Mouse (Mus musculus): ENCODE data around the gene Fgfr2.

The Fgfr2 gene

DNA sequence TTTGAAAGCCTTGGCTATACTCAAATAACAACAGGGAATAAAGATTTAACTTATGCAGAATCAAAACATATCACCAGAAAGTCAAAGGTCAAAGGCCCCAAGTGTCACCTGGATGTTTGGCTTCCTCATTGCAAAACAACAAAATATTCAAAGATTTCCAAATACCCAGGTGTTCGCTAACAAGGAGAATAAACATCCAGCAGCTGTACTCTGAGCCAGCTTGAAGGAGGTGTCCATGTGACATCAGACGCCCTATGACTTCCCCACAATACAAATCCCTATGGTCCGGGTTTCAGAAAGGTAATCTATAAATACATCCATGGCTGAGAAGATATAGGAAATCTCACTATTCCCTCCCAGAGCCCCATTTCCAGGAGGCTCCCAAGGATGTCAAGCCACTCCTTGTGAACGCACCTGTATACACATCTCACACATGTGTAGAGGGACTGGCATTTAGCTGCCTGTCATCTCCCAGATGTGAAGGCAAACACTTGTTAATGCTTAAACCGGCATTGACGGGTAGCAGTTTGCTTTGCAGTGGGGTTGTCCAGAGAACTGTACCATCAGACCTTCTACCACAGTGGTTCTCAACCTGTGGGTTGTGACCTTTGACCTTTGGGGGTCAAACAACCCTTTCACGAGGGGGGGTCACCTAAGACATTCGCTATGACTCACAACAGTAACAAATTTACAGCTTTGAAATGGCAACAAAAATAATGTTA, 2900.4 kb downstream of the Fgfr2 start:
- DNase-seq (ENCODE audit: low spot score), result no peak

DNA sequence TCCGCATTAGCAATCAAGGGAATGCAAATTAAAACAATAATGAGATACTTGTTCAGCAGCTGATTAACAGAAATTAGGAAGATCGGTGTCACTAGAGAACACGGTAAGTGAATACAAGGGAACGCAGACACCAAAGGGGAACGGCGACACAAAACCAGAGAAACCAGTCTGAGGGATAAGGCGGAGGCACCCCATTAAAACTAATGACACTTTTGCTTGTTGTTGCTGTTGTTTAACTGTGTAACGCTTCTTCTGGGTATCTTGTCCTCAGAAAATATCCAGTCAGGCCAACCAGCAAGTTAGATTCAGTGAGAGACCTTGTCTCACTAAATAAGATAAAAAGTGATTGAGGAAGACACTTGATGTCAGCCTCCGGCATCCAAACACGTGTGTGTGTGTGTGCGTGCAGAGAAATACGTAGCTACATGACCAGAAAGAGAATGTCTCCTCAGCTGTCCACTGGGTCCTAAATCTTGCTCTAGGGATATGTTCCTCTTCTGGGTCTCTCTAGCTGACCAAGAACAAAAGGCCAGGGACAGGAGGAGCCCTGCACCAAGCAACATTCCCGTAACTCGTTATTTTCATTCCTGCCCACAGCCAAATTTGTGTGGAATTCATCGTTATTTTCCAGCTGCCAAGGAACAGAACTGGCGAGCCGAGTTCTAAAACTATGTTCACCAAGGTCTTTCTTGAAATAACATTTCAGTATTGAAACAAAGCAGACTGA, 2901.3 kb downstream of the Fgfr2 start:
- no peak for DNase-seq (ENCODE audit: low spot score)

DNA sequence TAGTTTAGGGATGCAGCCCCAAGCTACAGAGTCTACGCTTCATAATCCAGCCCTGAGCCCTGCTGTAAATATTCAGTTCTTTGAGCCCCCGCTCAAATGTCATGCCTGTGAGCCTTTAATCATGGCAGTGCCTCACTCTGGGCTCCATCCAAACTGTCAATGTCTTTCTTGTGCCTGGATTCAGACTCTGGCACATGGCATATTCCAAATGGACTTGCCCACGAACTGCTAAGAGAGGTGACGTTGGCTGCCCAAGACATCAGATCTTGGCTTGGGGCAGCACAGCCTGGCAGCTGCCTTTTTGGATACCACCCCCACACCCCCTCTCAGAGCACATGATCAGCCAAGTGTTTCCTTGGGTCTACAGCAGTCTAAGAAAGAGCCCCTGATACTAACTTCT, 2902.5 kb downstream of the Fgfr2 start:
- no peak for DNase-seq (ENCODE audit: low spot score)

DNA sequence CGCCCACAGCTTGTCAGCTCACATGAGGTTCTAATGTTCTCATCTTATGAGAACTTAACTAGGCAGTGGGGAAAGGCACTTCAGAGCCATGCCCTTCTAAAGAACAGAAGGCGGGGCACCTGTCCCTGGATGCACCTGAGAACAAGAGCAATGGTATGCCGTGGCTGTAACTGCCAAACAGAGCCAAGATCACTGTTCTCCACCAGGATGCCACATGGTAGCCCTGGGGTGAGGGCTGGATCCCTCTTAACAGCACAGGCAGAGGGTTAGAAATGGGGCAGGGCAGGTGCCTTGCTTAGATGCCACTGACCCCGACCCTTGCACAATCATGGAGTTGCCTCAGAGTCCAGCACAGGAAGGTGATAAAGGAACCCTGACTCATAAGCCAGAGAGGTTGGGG, 2903.3 kb downstream of the Fgfr2 start:
- DNase-seq (ENCODE audit: low spot score), result no peak

DNA sequence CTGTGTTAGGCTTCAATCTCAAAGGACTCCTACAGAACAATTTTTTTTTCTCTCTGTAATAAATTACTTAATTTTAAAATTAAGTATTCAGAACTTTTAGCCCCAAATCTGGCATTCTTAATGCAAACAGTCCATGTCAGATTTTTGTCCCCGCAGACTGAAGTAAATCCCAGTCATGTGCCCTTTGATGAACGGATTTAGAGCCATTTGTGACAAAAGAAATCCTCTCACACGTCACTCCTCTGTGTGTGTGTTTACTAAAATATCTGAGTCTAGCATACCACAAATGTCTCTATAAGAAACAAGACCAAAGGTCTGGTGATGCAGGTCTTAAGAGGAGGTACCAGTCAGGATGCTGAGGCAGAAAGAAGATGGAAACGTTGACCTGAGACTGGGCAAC, 2906.9 kb downstream of the Fgfr2 start:
- no peak for DNase-seq (ENCODE audit: low spot score)

DNA sequence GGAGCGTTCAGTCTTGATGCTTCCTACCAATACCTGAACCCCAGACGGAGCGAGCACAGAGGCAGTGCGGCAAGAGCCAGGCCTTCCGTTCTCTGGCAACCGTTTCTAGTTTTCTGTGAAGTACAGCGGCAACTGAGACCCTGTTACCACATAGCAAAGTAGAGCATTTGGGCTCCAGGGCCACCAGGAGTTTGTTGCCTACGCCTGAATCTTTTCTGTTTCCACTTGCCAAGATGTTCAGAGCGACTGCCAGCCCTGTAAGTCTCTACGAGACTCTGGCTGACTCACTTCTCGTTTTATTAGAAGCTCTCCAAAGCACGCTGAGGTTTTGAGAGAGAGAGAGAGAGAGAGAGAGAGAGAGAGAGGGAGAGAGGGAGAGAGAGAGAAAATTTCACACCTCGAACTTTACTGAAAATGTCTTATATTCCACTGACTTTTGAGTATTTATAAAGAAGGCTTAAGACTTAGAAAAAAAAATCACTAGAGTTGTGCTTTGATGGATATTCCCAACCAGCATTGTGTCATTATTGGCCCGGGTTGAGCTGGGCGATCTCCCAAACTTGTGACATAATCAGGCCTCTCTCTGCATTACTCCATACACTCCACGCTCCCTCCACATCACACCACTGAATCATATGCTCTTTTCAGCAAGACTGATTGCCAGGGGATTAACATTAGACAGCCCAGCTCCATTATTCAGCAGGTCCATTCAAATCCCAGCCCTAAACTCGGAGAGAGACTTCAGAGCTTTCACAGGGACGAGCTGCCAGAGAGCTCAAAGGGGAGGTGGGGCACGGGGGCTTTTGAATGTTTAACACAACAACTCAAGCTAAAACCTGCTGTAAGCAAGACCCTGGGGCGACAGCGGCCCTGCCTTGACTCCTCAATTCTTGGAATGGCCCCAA, 2907.6 kb downstream of the Fgfr2 start:
- no peak for DNase-seq (ENCODE audit: low spot score)

DNA sequence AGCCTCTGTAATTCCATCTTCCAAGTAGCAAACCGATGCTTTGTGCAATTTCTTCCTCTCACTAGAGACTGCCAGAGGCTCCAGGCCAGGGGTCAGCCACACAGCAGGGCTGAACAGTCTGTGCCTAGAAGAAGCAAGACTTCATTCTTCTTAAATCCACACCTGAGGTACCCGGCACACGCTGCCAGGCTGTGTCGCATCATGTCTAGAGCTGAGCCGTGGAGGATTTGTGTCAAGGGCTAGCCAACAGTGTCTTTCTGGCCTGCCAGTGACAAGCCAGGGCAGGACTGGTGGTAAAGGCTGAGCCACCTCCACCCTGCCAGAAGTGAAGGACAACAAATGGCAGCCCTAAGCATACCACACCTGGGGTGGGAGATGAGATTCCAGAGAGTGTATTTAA, 2910.0 kb downstream of the Fgfr2 start:
- no peak for DNase-seq (ENCODE audit: low spot score)

DNA sequence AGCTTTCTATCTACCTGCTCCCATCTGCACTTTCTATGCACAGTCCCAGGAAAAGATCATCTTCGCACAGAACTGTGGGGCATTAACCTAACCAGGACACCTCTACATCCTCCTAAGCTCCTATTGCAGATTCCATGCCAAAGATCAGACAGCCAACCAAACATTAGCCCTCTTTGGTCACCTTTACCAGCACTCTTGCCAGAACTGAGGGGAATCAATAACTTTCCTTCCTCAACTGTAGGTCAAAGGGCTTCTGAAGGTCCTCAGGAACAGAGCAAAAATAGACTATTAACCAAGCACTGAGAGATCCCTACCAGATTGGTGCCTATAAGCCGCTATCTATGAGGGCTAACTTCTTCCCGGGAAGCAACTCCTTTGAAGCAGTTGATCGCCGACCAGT, 2911.7 kb downstream of the Fgfr2 start:
- no peak for DNase-seq (ENCODE audit: low spot score)

DNA sequence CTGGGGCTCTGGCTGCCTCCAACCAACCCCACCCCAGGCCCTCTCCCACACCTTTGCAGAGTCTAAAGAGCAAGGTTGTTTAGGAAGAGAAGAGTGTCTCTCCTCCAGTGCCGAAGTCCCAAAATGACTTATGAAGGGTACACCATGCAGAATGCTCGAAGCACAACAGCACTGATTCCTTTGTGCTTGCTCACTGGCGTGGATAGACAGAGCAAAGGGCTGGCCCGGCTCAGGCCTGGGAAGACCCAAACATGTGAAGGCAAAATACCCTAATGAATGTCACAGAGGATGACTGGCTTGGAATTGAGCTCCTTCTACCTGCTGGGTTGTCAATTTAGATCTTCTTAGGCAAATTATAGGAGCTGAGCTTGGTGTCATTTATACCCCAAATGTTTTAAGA, 2914.5 kb downstream of the Fgfr2 start:
- no peak for DNase-seq (ENCODE audit: low spot score)

DNA sequence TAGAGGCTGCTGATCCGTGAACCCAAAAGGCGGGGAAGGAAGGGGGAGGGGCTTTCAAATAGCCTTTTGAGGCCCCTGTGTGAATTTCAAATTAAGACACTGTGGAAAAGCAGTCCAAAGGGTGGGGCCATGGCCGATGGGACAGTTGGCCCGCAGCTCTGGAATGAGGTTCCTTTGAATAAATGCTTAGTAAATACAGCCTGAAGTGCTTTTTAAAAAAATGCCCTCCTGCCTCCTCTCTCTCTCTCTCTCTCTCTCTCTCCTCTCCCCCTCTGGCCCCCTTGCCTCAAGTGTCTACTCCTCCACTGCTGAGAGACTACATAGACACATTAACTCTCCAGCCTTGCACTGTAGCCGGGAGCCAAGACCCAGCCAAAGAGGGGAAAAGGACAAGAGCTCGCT, 2917.0 kb downstream of the Fgfr2 start:
- no peak for DNase-seq (ENCODE audit: low spot score)

DNA sequence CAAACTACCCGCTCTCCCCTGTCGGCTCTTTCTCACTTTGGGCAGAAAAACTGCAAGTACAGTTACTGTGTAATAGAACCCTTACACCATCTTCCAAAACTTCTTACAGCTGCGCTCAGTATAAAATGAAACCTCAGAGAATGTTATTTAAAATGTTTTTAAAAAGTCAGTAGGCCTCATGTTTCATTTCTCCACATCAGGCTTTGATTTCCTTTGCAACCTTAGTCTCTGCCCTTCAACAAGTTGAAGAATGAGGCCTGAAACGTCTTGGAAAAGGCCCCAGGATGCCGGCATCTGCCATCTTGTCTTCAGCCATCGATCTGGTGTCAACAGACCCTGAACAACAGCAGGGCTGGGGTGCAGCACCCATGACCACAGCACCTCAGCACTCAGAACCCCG, 2918.0 kb downstream of the Fgfr2 start:
- DNase-seq (ENCODE audit: low spot score), result no peak

DNA sequence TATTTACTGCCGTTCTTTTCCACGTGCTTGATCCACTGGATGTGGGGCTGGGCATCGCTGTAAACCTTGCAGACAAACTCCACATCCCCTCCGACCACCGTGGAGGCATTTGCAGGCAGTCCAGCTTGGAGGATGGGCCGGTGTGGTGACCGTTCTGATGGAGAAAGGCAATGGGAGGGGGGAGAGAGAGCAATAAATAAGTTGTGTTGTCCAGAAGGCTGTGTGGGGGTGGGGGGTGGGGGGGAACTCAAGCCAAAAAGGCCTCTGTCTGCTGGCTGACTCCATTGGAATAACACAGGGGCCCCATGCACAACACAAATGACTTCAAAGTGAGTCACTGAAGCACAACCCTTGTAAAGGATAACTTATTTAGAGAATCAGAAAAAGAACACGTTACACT, 2922.1 kb downstream of the Fgfr2 start:
- DNase-seq (ENCODE audit: low spot score), result no peak

DNA sequence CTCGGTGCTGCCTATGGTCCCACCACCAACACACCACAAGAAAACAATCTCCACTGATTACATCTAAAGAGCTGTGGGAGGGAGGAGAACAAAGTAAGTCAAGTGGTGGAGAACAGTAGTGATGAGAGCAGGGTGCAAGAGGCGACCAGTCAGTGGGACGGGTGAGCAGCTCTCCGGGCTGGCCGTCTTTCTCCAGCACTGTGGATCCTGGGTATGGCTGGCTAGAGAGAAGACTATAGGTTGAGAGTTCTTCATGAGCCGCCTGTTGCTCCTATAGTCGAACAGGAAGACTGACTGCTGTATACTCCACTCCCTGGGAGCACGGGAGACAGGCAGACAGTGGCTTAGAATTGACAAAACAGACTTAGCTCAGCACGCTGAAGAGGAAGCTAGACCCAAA, 2923.2 kb downstream of the Fgfr2 start:
- no peak for DNase-seq (ENCODE audit: low spot score)

DNA sequence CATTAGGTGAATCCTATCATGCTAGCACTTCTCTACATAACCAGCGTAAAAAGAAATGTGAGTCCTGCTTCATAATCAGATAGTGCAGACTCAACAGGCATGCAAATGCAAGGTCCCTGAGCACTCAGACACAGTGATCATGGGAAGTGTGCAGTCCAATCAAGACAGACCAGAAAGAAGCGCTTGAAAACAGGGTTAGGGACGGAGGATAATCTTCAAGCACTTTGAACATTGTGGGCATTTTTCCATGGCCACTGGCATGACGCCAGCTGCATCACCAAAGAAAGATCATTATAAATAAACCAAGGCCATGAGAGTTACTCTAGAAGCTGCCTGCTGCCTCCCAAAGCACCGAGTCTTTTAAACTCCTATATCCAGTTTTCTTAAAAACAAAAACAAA, 2923.8 kb downstream of the Fgfr2 start:
- no peak for DNase-seq (ENCODE audit: low spot score)

DNA sequence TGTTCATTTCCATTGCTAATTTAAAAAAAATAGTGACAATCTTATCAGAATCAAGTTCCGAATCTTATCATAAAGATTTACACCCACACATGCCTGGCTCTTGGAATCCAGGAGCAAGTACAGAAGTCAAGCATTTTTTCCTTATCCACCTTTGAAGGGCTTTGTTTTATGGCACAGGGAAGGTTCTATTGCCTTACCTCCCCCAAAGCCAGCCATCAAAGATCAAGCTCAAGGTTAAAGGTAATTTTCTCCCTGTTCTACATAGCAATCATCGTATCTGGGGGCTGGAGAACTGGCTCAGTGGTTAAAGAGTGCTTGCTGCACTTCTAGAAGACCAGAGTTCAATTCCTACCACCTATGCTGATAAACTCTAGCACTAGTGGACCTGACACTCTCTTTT, 2928.1 kb downstream of the Fgfr2 start:
- DNase-seq (ENCODE audit: low spot score), result no peak

DNA sequence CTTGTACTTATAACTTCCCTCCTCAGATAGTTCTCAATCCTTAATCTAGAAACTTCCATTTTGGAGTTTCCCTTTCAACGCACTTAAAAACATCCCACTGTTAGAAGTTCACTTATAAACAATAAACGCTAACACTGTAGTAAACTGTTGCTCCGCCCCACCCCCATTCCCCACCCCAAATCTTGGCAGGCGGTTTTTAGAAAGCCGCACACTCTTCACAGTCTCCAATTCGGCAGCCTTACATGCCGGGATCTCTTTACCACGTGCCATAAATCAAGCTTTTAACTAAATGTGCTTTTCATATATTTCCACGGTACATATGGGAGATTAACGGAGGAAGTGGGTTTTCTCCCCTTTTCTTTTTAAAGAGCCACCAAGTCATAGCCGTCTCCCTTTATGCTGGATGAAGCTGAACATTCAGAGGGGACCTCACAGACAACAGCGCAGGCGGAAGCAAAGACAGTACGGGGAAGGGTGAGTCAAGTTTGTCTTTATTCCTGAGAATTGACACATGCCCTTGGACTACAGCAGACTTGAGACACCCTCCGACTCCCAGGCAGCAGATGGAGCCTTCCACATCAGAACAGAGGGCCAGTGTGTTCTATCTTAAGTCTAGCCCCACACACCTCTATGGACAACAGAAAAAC, 2932.7 kb downstream of the Fgfr2 start:
- no peak for DNase-seq (ENCODE audit: low spot score)

DNA sequence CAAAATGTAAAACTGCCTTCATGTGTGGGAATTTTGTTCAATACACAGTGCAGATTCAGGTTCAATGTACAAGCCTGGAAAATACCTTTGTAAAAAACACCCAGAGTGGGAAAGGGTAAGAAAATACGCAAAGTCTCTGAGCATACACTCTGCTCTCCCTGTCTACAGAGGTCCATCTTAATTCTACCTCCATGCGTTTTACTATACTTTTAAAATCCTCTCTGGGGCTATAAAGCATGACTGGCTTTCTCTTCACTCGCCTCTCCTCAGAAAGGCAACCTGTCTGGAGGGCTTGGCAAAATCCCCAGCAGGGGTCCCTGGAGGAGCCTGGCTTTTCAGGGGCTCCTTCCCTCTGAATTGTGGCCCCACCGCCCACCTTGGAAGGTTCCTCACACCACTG, 2933.2 kb downstream of the Fgfr2 start:
- DNase-seq (ENCODE audit: low spot score), result no peak

DNA sequence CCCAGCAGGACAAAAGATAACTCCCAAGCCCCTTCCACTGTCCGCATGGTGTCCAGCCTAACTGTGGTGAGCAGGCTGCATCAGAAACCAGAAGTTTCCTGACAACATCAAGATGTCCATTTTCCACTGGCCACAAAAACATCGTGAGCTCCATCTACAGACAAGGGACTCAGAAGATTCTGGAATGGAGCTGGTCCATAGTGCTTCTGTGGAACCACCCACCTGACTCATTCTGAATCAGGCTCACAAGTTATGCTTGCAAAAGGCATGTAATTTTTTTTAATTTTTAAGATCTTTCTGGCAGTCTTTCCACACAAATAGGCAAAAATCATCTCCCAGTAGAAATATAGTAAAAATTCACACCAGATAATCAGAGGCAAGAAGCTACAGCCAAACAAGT, 2935.0 kb downstream of the Fgfr2 start:
- no peak for DNase-seq (ENCODE audit: low spot score)

DNA sequence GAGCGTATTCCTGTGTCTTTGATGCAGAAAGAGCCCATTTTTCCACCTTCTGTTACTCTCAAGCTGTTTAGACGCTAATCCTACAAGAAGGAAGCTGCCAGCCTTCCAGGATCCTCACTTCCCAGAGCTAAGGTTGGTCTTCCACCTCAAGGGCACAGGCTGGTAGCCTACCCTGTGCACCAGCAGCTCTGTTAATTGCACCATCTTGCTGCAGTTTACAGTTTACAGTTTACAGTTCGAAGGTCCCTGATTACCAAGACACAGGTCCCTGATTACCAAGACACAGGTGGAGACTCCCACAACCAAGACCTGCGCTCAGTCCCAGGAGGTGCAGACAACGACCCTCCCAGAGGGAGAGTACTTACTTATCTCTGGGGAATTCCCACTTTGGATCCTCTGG, 2938.3 kb downstream of the Fgfr2 start:
- DNase-seq (ENCODE audit: low spot score), result no peak

DNA sequence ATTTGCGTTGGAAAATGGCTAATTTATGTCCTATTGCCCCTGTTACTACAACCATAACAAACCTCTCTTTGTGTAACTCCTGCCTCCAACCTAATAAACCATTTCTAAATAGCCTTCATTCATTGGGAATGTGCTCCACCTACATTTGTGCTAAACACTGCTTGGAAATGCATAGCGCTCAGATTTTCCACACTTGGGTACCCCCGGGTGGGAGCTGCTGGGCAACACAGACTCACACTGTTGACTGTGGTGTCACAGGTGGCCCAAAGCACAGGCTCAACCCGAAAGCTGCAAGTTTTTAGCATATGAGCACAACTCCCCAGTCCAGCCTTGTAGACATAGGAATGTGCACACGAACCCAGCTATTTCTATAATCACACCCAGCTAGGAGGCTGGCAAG, 2939.2 kb downstream of the Fgfr2 start:
- no peak for DNase-seq (ENCODE audit: low spot score)

DNA sequence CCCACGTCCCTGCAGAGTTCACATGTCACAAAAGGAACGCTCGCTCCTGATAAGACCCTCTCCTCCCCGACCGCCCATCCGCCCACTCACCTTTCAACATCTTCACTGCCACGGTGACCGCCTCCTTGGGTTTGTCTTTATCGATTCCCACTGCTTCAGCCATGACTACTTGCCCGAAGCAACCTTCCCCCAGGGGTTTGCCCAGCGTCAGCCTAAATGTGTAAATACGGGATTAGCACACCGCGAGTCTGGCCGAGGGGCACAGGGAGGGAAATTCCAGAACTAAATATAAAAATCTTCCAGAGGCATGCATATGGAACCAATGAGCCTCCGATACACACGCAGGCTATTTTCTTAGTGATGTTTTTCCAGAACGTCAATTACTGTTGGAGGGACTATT, 2940.6 kb downstream of the Fgfr2 start:
- DNase-seq (ENCODE audit: low spot score), result no peak

DNA sequence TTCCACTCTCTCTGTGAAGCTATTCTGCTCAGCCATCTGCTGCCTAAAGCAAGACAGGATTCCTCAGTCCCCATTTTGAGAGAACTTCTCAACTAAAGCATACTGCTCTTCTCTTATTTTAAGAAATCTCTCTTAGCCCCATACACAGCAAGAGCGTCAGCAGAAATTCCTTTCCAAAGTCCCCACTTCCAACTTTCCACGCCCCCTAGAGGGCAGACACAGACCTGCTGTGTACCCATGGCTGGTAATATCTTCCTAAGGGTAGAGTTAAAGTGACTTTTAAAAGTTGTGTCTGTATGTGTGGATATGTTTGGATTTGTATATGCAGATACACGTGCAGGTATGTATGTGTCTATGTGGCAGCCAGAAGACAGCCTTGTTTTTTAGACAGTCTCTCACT, 2944.2 kb downstream of the Fgfr2 start:
- DNase-seq (ENCODE audit: low spot score), result no peak

Measured in spleen, adult 12 weeks (tissue).